Mouse (Mus musculus) forebrain, postnatal 0 days (tissue): Measurements from ENCODE around the gene Ubtd2. TPM values are rescaled to one million over a fixed set of nuclear protein-coding genes. Genes with fewer than 3 reads are reported as not detected.

Experiments
- ATAC-seq: fragments of 200-750 bp; cut with Nextera tagmentation; 2 replicates; pipeline ENCODE4 v1.8.0; 2017; ENCODE audit warnings: mild to moderate bottlenecking, moderate library complexity
- DNase-seq: peaks from one replicate; pipeline ENCODE4 v3.0.0-alpha.2; 2015
- H3K27ac ChIP-seq: fragments of 300-500 bp; sonication (generic); 2 replicates; pipeline ENCODE4 v1.5.1; 2014; ENCODE audit warnings: low read depth, mild to moderate bottlenecking, antibody characterized with exemption, low read length, moderate library complexity, mixed read lengths
- H3K27me3 ChIP-seq: fragments of 300-500 bp; sonication (generic); 2 replicates; pipeline ENCODE4 v1.6.1; 2014; ENCODE audit warnings: mild to moderate bottlenecking, low read length, mixed read lengths; ENCODE audit not compliant: insufficient read depth
- H3K36me3 ChIP-seq: fragments of 300-500 bp; sonication (generic); 2 replicates; pipeline ENCODE4 v1.6.1; 2014; ENCODE audit warnings: mild to moderate bottlenecking, moderate library complexity; ENCODE audit not compliant: insufficient read depth
- H3K4me1 ChIP-seq: fragments of 300-500 bp; sonication (generic); 2 replicates; pipeline ENCODE4 v1.6.1; 2014; ENCODE audit warnings: antibody characterized with exemption; ENCODE audit not compliant: insufficient read depth
- H3K4me2 ChIP-seq: fragments of 300-500 bp; sonication (generic); 2 replicates; pipeline ENCODE4 v1.6.1; 2014; ENCODE audit warnings: low read depth, mild to moderate bottlenecking, moderate library complexity
- H3K4me3 ChIP-seq: fragments of 300-500 bp; sonication (generic); 2 replicates; pipeline ENCODE4 v1.5.1; 2014; ENCODE audit warnings: low read depth, low read length, mixed read lengths
- H3K9ac ChIP-seq: fragments of 300-500 bp; sonication (generic); 2 replicates; pipeline ENCODE4 v1.6.1; 2014; ENCODE audit warnings: mild to moderate bottlenecking
- H3K9me3 ChIP-seq: fragments of 300-500 bp; sonication (generic); 2 replicates; pipeline ENCODE4 v1.6.1; 2016; ENCODE audit warnings: low read length
- CTCF ChIP-seq: sonication (generic); IDR thresholded peaks from 2 replicates; pipeline ENCODE4 v1.5.1; 2016; ENCODE audit warnings: antibody characterized with exemption, control low read depth, low read depth
- WGBS: fragments of 180-500 bp; shearing (Covaris S2); extraction: QIAGEN DNeasy Blood & Tissue Kit; methylation state at CpG from one replicate; pipeline ENCODE4 v1.1.7; 2014; 5-methylcytosine and 5-hydroxymethylcytosine counted together
- polyA plus RNA-seq: library from polyadenylated mRNA; unstranded; fragments of >200 nt; fragmentation: Nextera tagmentation; extraction: Ambion mirVana; gene quantifications from 2 replicates; pipeline ENCODE4 v1.2.1, GENCODE M21; 2015
- total RNA-seq: library from RNA; depleted of rRNA; stranded (reverse); fragments of >200 nt; gene quantifications from 2 replicates; pipeline ENCODE4 v1.2.3, GENCODE M21; 2014; rRNA removed

The Ubtd2 gene
- total and polyA plus RNA-seq, 2 experiments from 2014 or later, result 36.0 to 56.1 TPM

DNA sequence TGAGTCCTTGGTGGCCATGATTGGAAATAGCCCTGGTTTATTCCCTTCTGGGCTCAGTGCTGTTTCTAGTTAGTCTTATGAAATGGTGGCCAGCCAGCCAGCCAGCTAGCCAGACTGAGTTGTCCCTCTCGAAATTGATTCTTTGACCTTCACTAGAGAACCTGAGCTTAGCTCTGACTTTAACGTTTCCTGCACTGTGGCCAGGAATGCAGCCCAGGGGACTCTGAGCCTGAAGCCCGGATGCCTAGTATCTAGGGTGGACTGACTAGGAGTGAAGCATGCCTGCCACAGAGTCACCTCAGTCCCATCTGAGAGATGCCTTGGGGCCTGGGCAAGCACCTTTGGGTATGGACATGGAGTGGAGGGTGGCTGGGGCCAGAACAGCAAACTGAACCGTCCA is 109.5 kb downstream of the Ubtd2 start:
- no peaks in the 10 kb centered on the region for H3K36me3 ChIP-seq
- WGBS, result 70% methylated on average over 4 of the region's 4 CpGs
- no peak overlapping the region for H3K27ac ChIP-seq
- H3K4me3 ChIP-seq, result no peak overlapping the region
- ATAC-seq (no peak), DNase-seq (no peak)
- H3K9me3 ChIP-seq, result no peaks in the 10 kb centered on the region
- H3K4me2 ChIP-seq, result no peak overlapping the region
- no peaks in the 10 kb centered on the region for H3K4me1 ChIP-seq
- H3K27me3 ChIP-seq, result no peaks in the 10 kb centered on the region
- no peak for TF ChIP-seq CTCF
- H3K9ac ChIP-seq, result no peak overlapping the region

DNA sequence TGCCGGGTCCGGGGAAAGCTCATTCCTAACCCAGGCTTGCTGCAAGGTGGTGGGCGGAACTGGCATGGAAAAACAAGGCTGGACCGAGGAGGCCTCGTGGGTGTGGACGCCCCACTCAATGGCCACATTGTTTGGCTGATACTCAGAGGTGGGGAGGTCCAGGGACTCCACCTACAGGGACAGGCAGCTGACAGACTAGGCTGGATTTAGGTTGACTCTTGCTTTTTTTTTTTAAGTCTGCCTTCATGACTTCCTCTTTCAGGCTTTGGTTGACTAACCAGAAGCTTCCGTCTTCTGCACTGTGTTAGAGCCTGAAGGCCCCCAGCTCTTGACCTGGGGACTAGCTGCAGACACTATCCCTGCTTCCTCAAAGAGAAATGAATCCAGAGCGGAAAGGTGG is 109.9 kb downstream of the Ubtd2 start:
- TF ChIP-seq CTCF, result no peak
- H3K4me1 ChIP-seq, result no peaks in the 10 kb centered on the region

DNA sequence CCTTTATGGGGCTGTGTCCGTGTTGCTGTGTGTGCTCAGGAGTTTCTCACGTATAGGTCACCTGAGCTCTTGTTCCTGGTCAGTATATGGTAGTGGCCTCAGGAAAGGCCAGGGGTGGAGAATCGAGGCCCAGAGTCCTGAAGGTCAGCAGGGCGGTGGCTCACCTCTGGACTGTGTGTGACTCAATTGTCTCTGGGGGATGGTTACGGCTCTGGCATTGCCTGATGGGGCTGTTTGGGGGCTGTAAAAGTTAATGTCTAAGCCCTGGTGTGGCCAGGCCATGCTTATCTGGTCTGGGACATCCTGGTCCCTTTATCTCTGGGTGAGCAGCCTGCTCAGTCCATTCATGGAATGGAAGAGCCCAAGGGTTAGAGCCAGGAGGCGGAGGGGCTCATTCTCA is 111.0 kb downstream of the Ubtd2 start:
- H3K9ac ChIP-seq, result no peak overlapping the region
- DNase-seq, result no peak
- 94% methylated on average over 6 of the region's 6 CpGs for WGBS
- no peak overlapping the region for H3K27ac ChIP-seq
- 0 out of 2 replicates have a peak, but pooled peaks cover 6% of the 10 kb centered on the region for H3K9me3 ChIP-seq
- ATAC-seq, result no peak
- no peaks in the 10 kb centered on the region for H3K27me3 ChIP-seq
- H3K4me1 ChIP-seq, result no peaks in the 10 kb centered on the region
- no peak overlapping the region for H3K4me2 ChIP-seq
- TF ChIP-seq CTCF, result no peak
- no peak overlapping the region for H3K4me3 ChIP-seq
- H3K36me3 ChIP-seq, result no peaks in the 10 kb centered on the region

More for the DNA sequence above, 109.9 kb downstream of the Ubtd2 start:
- DNase-seq (no peak), ATAC-seq (no peak)
- no peak overlapping the region for H3K9ac ChIP-seq
- H3K36me3 ChIP-seq, result no peaks in the 10 kb centered on the region
- no peak overlapping the region for H3K27ac ChIP-seq
- no peak overlapping the region for H3K4me3 ChIP-seq
- 55% methylated on average over 8 of the region's 8 CpGs for WGBS
- H3K27me3 ChIP-seq, result no peaks in the 10 kb centered on the region
- no peak overlapping the region for H3K4me2 ChIP-seq
- 0 out of 2 replicates have a peak, but pooled peaks cover 4% of the 10 kb centered on the region for H3K9me3 ChIP-seq

Other genes starting within 250 kb of the Ubtd2 start
- gene Snrnp25, start 250.0 kb upstream of the Ubtd2 start, total RNA-seq, result 15.2 and 34.0 TPM in 2 replicates
- gene Snrnp25, start 250.0 kb upstream of the Ubtd2 start, polyA plus RNA-seq, result 50.4 and 58.0 TPM in 2 replicates
- 16.3 and 23.2 TPM in 2 replicates for gene Rhbdf1, start 233.1 kb upstream of the Ubtd2 start, total RNA-seq
- gene Rhbdf1, start 233.1 kb upstream of the Ubtd2 start, polyA plus RNA-seq, result 14.7 and 17.9 TPM in 2 replicates
- gene Mpg, start 228.9 kb upstream of the Ubtd2 start, total RNA-seq, result 28.4 and 29.7 TPM in 2 replicates
- gene Mpg, start 228.9 kb upstream of the Ubtd2 start, polyA plus RNA-seq, result 26.4 and 31.0 TPM in 2 replicates
- gene Nprl3, start 187.7 kb upstream of the Ubtd2 start, total RNA-seq, result 34.6 and 51.9 TPM in 2 replicates
- 32.0 and 38.1 TPM in 2 replicates for gene Nprl3, start 187.7 kb upstream of the Ubtd2 start, polyA plus RNA-seq
- gene Hba-x, start 179.0 kb upstream of the Ubtd2 start, total RNA-seq, result not detected in 2 replicates
- gene Hba-x, start 179.0 kb upstream of the Ubtd2 start, polyA plus RNA-seq, result not detected in 2 replicates
- gene Hba-a1, start 171.9 kb upstream of the Ubtd2 start, total RNA-seq, result 405 and 563 TPM in 2 replicates
- gene Hba-a1, start 171.9 kb upstream of the Ubtd2 start, polyA plus RNA-seq, result 490 and 723 TPM in 2 replicates
- gene Hbq1b, start 168.4 kb upstream of the Ubtd2 start, total RNA-seq, result 0.71 and 1.8 TPM in 2 replicates
- 3.5 and 5.5 TPM in 2 replicates for gene Hbq1b, start 168.4 kb upstream of the Ubtd2 start, polyA plus RNA-seq
- gene Hba-a2, start 158.9 kb upstream of the Ubtd2 start, total RNA-seq, result 789 and 953 TPM in 2 replicates
- 1,191 and 1,686 TPM in 2 replicates for gene Hba-a2, start 158.9 kb upstream of the Ubtd2 start, polyA plus RNA-seq
- 1.3 and 1.6 TPM in 2 replicates for gene Hbq1a, start 155.3 kb upstream of the Ubtd2 start, total RNA-seq
- gene Hbq1a, start 155.3 kb upstream of the Ubtd2 start, polyA plus RNA-seq, result 2.3 and 2.6 TPM in 2 replicates
- 26.0 and 35.9 TPM in 2 replicates for gene Sh3pxd2b, start 107.5 kb upstream of the Ubtd2 start, total RNA-seq
- gene Sh3pxd2b, start 107.5 kb upstream of the Ubtd2 start, polyA plus RNA-seq, result 5.7 and 7.4 TPM in 2 replicates
- not detected in 2 replicates for gene Efcab9, start 76.7 kb downstream of the Ubtd2 start, total RNA-seq
- gene Efcab9, start 76.7 kb downstream of the Ubtd2 start, polyA plus RNA-seq, result 0.22 TPM in 1 of 2 replicates, not detected in the other
- gene Stk10, start 77.9 kb downstream of the Ubtd2 start, total RNA-seq, result 2.0 and 2.3 TPM in 2 replicates
- gene Stk10, start 77.9 kb downstream of the Ubtd2 start, polyA plus RNA-seq, result 0.90 and 0.97 TPM in 2 replicates
- 147 and 161 TPM in 2 replicates for gene Fbxw11, start 187.4 kb downstream of the Ubtd2 start, total RNA-seq
- 85.9 and 110 TPM in 2 replicates for gene Fbxw11, start 187.4 kb downstream of the Ubtd2 start, polyA plus RNA-seq